Mouse (Mus musculus) hindbrain, embryonic 16.5 days (tissue): ENCODE results near the gene Rnase2a. TPM values are rescaled to one million over a fixed set of nuclear protein-coding genes. Genes with fewer than 3 reads are reported as not detected.
"Not testable (repeated sequence)": the region's sequence is repeated elsewhere in the genome, so short reads cannot be mapped to it uniquely, and the experiment has no call there.

ENCODE experiments used
- ATAC-seq: fragments of 200-750 bp; cut with Nextera tagmentation; 2 replicates; pipeline ENCODE4 v1.8.0; 2017; ENCODE audit warnings: moderate TSS enrichment, moderate library complexity
- H3K27ac ChIP-seq: fragments of 300-500 bp; sonication (generic); 2 replicates; pipeline ENCODE4 v1.5.1; 2014; ENCODE audit warnings: low read depth, mild to moderate bottlenecking, control low read depth, low read length, moderate library complexity
- H3K27me3 ChIP-seq: fragments of 300-500 bp; sonication (generic); replicated peaks from 2 replicates; pipeline ENCODE4 v1.6.1; 2014; ENCODE audit warnings: low read length; ENCODE audit not compliant: control insufficient read depth, insufficient read depth
- H3K36me3 ChIP-seq: fragments of 300-500 bp; sonication (generic); 2 replicates; pipeline ENCODE4 v1.6.1; 2014; ENCODE audit warnings: mild to moderate bottlenecking, low read length, moderate library complexity, mixed read lengths; ENCODE audit not compliant: control insufficient read depth, insufficient read depth
- H3K4me1 ChIP-seq: fragments of 300-500 bp; sonication (generic); 2 replicates; pipeline ENCODE4 v1.6.1; 2014; ENCODE audit warnings: low read depth, low read length; ENCODE audit not compliant: control insufficient read depth, insufficient read depth
- H3K4me2 ChIP-seq: fragments of 300-500 bp; sonication (generic); 2 replicates; pipeline ENCODE4 v1.6.1; 2014; ENCODE audit warnings: mild to moderate bottlenecking, low read length, control low read depth, moderate library complexity
- H3K4me3 ChIP-seq: fragments of 300-500 bp; sonication (generic); 2 replicates; pipeline ENCODE4 v1.5.1; 2014; ENCODE audit warnings: mild to moderate bottlenecking, low read length, control low read depth, moderate library complexity
- H3K9ac ChIP-seq: fragments of 300-500 bp; sonication (generic); 2 replicates; pipeline ENCODE4 v1.6.1; 2014; ENCODE audit warnings: low read depth, mild to moderate bottlenecking, control low read depth, low read length, moderate library complexity
- H3K9me3 ChIP-seq: fragments of 300-500 bp; sonication (generic); 2 replicates; pipeline ENCODE4 v1.6.1; 2014; ENCODE audit warnings: mild to moderate bottlenecking, low read length, moderate library complexity; ENCODE audit not compliant: control insufficient read depth
- WGBS: fragments of 180-500 bp; shearing (Covaris S2); extraction: QIAGEN DNeasy Blood & Tissue Kit; methylation state at CpG from one replicate; pipeline ENCODE4 v1.1.7; 2014; 5-methylcytosine and 5-hydroxymethylcytosine counted together
- polyA plus RNA-seq: library from polyadenylated mRNA; unstranded; fragments of >200 nt; fragmentation: Nextera tagmentation; extraction: Ambion mirVana; gene quantifications from 2 replicates; pipeline ENCODE4 v1.2.1, GENCODE M21; 2015

The Rnase2a gene
- polyA plus RNA-seq, 1 experiment from 2014 or later, result not detected

- no peak overlapping the region for H3K4me2 ChIP-seq
- no peak overlapping the region for H3K9ac ChIP-seq
- no peaks in the 10 kb centered on the region for H3K27me3 ChIP-seq
- WGBS, result 79% methylated on average over 3 of the region's 3 CpGs
- no peaks in the 10 kb centered on the region for H3K9me3 ChIP-seq
- H3K4me1 ChIP-seq, result no peaks in the 10 kb centered on the region
- no peak overlapping the region for H3K27ac ChIP-seq
- no peaks in the 10 kb centered on the region for H3K36me3 ChIP-seq
- no peak overlapping the region for H3K4me3 ChIP-seq
- ATAC-seq, result no peak
These were observed 5.6 kb downstream of the Rnase2a start for GRCm38 (mm10) chr14:51250348-51250747.

GRCm38 (mm10) chr14:51247736-51248135 is 8.2 kb downstream of the Rnase2a start:
- no peak overlapping the region for H3K4me3 ChIP-seq
- H3K4me2 ChIP-seq, result no peak overlapping the region
- H3K27ac ChIP-seq, result no peak overlapping the region
- WGBS, result 86% methylated on average over 1 of the region's 1 CpGs
- no peaks in the 10 kb centered on the region for H3K9me3 ChIP-seq
- H3K27me3 ChIP-seq, result no peaks in the 10 kb centered on the region
- no peak for ATAC-seq
- H3K36me3 ChIP-seq, result no peaks in the 10 kb centered on the region
- no peaks in the 10 kb centered on the region for H3K4me1 ChIP-seq
- H3K9ac ChIP-seq, result no peak overlapping the region

GRCm38 (mm10) chr14:51240899-51241298 is 15.0 kb downstream of the Rnase2a start:
- Histone ChIP-seq H3K4me1 (no peaks in the 10 kb centered on the region), H3K4me2 (no peak overlapping the region), H3K36me3 (no peaks in the 10 kb centered on the region), H3K9ac (no peak overlapping the region), H3K27ac (no peak overlapping the region), H3K9me3 (no peaks in the 10 kb centered on the region), H3K27me3 (no peaks in the 10 kb centered on the region), H3K4me3 (no peak overlapping the region)
- no peak for ATAC-seq

GRCm38 (mm10) chr14:51237488-51237887 is 18.4 kb downstream of the Rnase2a start:
- H3K27me3 ChIP-seq, H3K9ac ChIP-seq, H3K36me3 ChIP-seq, H3K4me3 ChIP-seq, H3K4me2 ChIP-seq, H3K4me1 ChIP-seq, H3K27ac ChIP-seq, H3K9me3 ChIP-seq, ATAC-seq: not testable (repeated sequence)
- 71% methylated on average over 1 of the region's 1 CpGs for WGBS

GRCm38 (mm10) chr14:51229657-51230056 is 26.3 kb downstream of the Rnase2a start:
- H3K36me3 ChIP-seq, H3K4me1 ChIP-seq, H3K27ac ChIP-seq, H3K9me3 ChIP-seq, H3K4me2 ChIP-seq, H3K27me3 ChIP-seq, H3K9ac ChIP-seq, ATAC-seq, H3K4me3 ChIP-seq: not testable (repeated sequence)
- WGBS, result 59% methylated on average over 4 of the region's 4 CpGs

- not testable (repeated sequence) for H3K9ac ChIP-seq, H3K27ac ChIP-seq, H3K4me1 ChIP-seq, H3K4me3 ChIP-seq, H3K36me3 ChIP-seq, H3K9me3 ChIP-seq, H3K27me3 ChIP-seq, ATAC-seq, H3K4me2 ChIP-seq
- 88% methylated on average over 3 of the region's 3 CpGs for WGBS
These were observed 35.8 kb downstream of the Rnase2a start for GRCm38 (mm10) chr14:51220075-51220474.

Other genes with a start within 250 kb of the Rnase2a start
- gene Rnase10, start 248.4 kb downstream of the Rnase2a start, polyA plus RNA-seq, result 0.10 TPM in 2 replicates
- gene Rnase9, start 214.2 kb downstream of the Rnase2a start, polyA plus RNA-seq, result not detected in 2 replicates
- gene Rnase11, start 205.9 kb downstream of the Rnase2a start, polyA plus RNA-seq, result not detected in 2 replicates
- not detected in 2 replicates for gene Rnase12, start 198.5 kb downstream of the Rnase2a start, polyA plus RNA-seq
- gene Olfr750, start 181.7 kb downstream of the Rnase2a start, polyA plus RNA-seq, result 0.03 TPM in 1 of 2 replicates, not detected in the other
- gene Rnase4, start 165.0 kb downstream of the Rnase2a start, polyA plus RNA-seq, result 18.2 and 19.8 TPM in 2 replicates
- gene Ang, start 165.0 kb downstream of the Rnase2a start, polyA plus RNA-seq, result 5.1 and 6.2 TPM in 2 replicates
- gene Eddm3b, start 141.7 kb downstream of the Rnase2a start, polyA plus RNA-seq, result not detected in 2 replicates
- gene Rnase6, start 132.2 kb downstream of the Rnase2a start, polyA plus RNA-seq, result 0.84 and 0.93 TPM in 2 replicates
- 0.84 and 0.96 TPM in 2 replicates for gene Rnase1, start 109.3 kb downstream of the Rnase2a start, polyA plus RNA-seq
- gene Rnase2b, start 93.9 kb downstream of the Rnase2a start, polyA plus RNA-seq, result not detected in 2 replicates
- gene Ang2, start 57.0 kb downstream of the Rnase2a start, polyA plus RNA-seq, result not detected in 2 replicates
- gene Ear14, start 52.7 kb downstream of the Rnase2a start, polyA plus RNA-seq, result not detected in 2 replicates
- gene Gm7247, start 105.6 kb upstream of the Rnase2a start, polyA plus RNA-seq, result not detected in 2 replicates
- not detected in 2 replicates for gene Vmn2r88, start 154.7 kb upstream of the Rnase2a start, polyA plus RNA-seq
- gene Vmn2r89, start 195.7 kb upstream of the Rnase2a start, polyA plus RNA-seq, result not detected in 2 replicates